Mouse (Mus musculus) stomach, postnatal 0 days (tissue): Measurements from ENCODE around the gene Prkcq. TPM values are rescaled to one million over a fixed set of nuclear protein-coding genes. Genes with fewer than 3 reads are reported as not detected.

Experiments
- ATAC-seq: fragments of 200-750 bp; cut with Nextera tagmentation; 2 replicates; pipeline ENCODE4 v1.8.0; 2017; ENCODE audit not compliant: low FRiP score, low TSS enrichment
- DNase-seq: peaks from one replicate; pipeline ENCODE4 v3.0.0-alpha.2; 2016; ENCODE audit warnings: low spot score
- H3K27ac ChIP-seq: fragments of 300-500 bp; sonication (generic); replicated peaks from 2 replicates; pipeline ENCODE4 v1.5.1; 2014; ENCODE audit warnings: mild to moderate bottlenecking, control low read depth
- H3K27me3 ChIP-seq: fragments of 300-500 bp; sonication (generic); 2 replicates; pipeline ENCODE4 v1.6.1; 2014; ENCODE audit warnings: low read length; ENCODE audit not compliant: control insufficient read depth, insufficient read depth
- H3K36me3 ChIP-seq: fragments of 300-500 bp; sonication (generic); 2 replicates; pipeline ENCODE4 v1.6.1; 2014; ENCODE audit warnings: low read length, mixed read lengths; ENCODE audit not compliant: control insufficient read depth, insufficient read depth
- H3K4me1 ChIP-seq: fragments of 300-500 bp; sonication (generic); replicated peaks from 2 replicates; pipeline ENCODE4 v1.6.1; 2014; ENCODE audit warnings: antibody characterized with exemption; ENCODE audit not compliant: control insufficient read depth, insufficient read depth
- H3K4me2 ChIP-seq: fragments of 300-500 bp; sonication (generic); replicated peaks from 2 replicates; pipeline ENCODE4 v1.6.1; 2014; ENCODE audit warnings: low read depth, mild to moderate bottlenecking, control low read depth, moderate library complexity
- H3K4me3 ChIP-seq: fragments of 300-500 bp; sonication (generic); 2 replicates; pipeline ENCODE4 v1.5.1; 2014; ENCODE audit warnings: low read depth, low read length, control low read depth
- H3K9ac ChIP-seq: fragments of 300-500 bp; sonication (generic); 2 replicates; pipeline ENCODE4 v1.6.1; 2014; ENCODE audit warnings: mild to moderate bottlenecking, low read length, control low read depth, mixed read lengths
- H3K9me3 ChIP-seq: fragments of 300-500 bp; sonication (generic); 2 replicates; pipeline ENCODE4 v1.6.1; 2016; ENCODE audit warnings: low read length; ENCODE audit not compliant: control insufficient read depth
- CTCF ChIP-seq: IDR thresholded peaks from 2 replicates; pipeline ENCODE4 v1.5.1; 2016; ENCODE audit warnings: antibody characterized with exemption, low read depth, mild to moderate bottlenecking, moderate library complexity
- EP300 ChIP-seq: optimal IDR thresholded peaks from 2 replicates; pipeline ENCODE3; 2016; ENCODE audit warnings: antibody characterized with exemption
- WGBS: fragments of 180-500 bp; shearing (Covaris S2); extraction: QIAGEN DNeasy Blood & Tissue Kit; methylation state at CpG from one replicate; pipeline ENCODE4 v1.1.7; 2014; 5-methylcytosine and 5-hydroxymethylcytosine counted together
- polyA plus RNA-seq: library from polyadenylated mRNA; unstranded; fragments of >200 nt; fragmentation: Nextera tagmentation; extraction: Ambion mirVana; gene quantifications from 2 replicates; pipeline ENCODE4 v1.2.1, GENCODE M21; 2015

Prkcq gene
- polyA plus RNA-seq, 1 experiment from 2014 or later, result 0.91 TPM

GRCm38 (mm10) chr2:11162701-11163100, 9.2 kb upstream of the Prkcq start:
- Histone ChIP-seq H3K36me3 (no peaks in the 10 kb centered on the region), H3K9me3 (no peaks in the 10 kb centered on the region), H3K27me3 (no peaks in the 10 kb centered on the region), H3K9ac (no peak overlapping the region), H3K27ac (no peak overlapping the region), H3K4me3 (no peak overlapping the region), H3K4me2 (no peak overlapping the region), H3K4me1 (no peaks in the 10 kb centered on the region)
- DNase-seq (no peak), ATAC-seq (no peak)
- WGBS, result 57% methylated on average over 3 of the region's 3 CpGs
- TF ChIP-seq CTCF, result no peak

GRCm38 (mm10) chr2:11164170-11164569, 7.7 kb upstream of the Prkcq start:
- H3K27me3 ChIP-seq, result no peaks in the 10 kb centered on the region

DNA sequence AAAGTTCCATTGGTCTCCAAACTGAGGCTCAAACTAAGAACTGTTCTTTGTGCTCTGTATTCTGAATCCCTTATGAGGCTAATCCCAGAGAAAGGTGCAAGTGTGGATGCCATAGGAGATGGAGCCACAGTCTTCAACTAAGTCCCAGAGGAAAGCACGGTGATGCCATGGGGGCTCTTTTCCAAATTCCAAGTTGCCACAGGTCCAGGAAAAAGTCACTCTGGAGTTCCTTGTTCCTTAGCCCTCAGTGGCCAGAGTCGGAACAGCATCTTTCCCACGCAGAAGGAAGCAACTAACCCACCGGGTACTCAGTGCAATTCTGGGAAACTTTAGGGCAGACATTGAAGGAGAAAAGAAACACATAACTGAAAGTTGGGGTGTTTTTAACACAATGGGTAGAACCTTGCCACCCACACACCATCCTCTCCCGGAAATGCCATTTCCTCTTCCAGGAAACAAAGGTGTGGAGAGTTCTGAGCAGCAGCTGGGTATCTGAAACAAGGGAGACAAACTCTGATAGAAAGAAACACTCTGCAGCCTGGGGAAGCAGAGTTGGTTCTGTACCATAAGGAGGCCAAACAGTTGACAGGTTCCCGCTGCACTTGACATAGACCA, 2.1 kb upstream of the Prkcq start:
- Histone ChIP-seq H3K27ac (no peak overlapping the region), H3K36me3 (no peaks in the 10 kb centered on the region), H3K9ac (no peak overlapping the region), H3K4me2 (no peak overlapping the region), H3K9me3 (no peaks in the 10 kb centered on the region), H3K4me1 (0 out of 2 replicates have a peak, but pooled peaks cover 3% of the 10 kb centered on the region), H3K27me3 (no peaks in the 10 kb centered on the region), H3K4me3 (no peak overlapping the region)
- 73% methylated on average over 6 of the region's 6 CpGs for WGBS
- TF ChIP-seq CTCF (no peak), EP300 (no peak)
- no peak for ATAC-seq
- no peak for DNase-seq

More at GRCm38 (mm10) chr2:11164170-11164569, 7.7 kb upstream of the Prkcq start:
- H3K9ac ChIP-seq, result no peak overlapping the region
- H3K4me2 ChIP-seq, result no peak overlapping the region
- ATAC-seq (no peak), DNase-seq (no peak)
- H3K36me3 ChIP-seq, result no peaks in the 10 kb centered on the region
- WGBS, result 91% methylated on average over 3 of the region's 3 CpGs
- no peak for TF ChIP-seq CTCF
- no peak for TF ChIP-seq EP300
- no peak overlapping the region for H3K27ac ChIP-seq
- no peaks in the 10 kb centered on the region for H3K9me3 ChIP-seq
- H3K4me3 ChIP-seq, result no peak overlapping the region
- H3K4me1 ChIP-seq, result no peaks in the 10 kb centered on the region

DNA sequence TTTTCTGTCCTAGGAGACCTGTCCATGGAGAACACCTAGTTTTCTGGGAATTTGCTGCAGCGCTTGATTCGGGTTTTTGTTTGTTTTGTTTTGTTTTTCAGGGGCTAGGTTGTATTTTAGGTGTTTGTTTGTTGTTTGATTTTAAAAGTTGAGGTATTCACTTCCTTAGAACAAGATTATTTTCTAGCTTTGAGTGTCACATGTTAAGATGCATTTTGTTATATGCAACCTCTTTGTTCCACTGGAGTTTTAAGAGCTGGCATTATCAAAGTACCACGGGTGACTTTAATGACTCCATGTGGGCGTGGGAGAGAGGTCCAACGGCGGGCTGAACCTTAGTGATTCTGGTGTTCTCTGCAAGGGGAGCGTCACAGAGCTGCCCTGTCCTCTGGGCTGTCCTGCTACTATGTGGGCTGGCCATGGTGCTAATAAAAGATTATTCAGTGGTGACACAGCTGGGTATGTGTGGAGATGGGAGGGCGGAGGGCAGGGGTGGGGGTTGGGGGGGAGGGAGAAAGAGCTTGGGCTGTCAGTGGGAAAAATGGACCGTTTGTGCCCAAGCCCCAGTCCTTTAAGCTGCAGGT, 1.0 kb downstream of the Prkcq start:
- Histone ChIP-seq H3K27ac (no peak overlapping the region), H3K27me3 (no peaks in the 10 kb centered on the region), H3K4me1 (0 out of 2 replicates have a peak, but pooled peaks cover 3% of the 10 kb centered on the region), H3K9me3 (no peaks in the 10 kb centered on the region), H3K4me2 (peak overlapping the region; percentile 68; the same call in 1 of the 2 replicates), H3K4me3 (0 out of 2 replicates have a peak overlapping the region, but pooled peaks have one; percentile 42), H3K36me3 (no peaks in the 10 kb centered on the region), H3K9ac (no peak overlapping the region)
- DNase-seq (no peak), ATAC-seq (no peak)
- TF ChIP-seq EP300, result no peak
- TF ChIP-seq CTCF, result no peak
- 19% methylated on average over 9 of the region's 9 CpGs for WGBS

- Histone ChIP-seq H3K4me3 (no peak overlapping the region), H3K4me2 (no peak overlapping the region), H3K9ac (no peak overlapping the region), H3K27me3 (no peaks in the 10 kb centered on the region), H3K36me3 (no peaks in the 10 kb centered on the region), H3K27ac (no peak overlapping the region), H3K9me3 (no peaks in the 10 kb centered on the region), H3K4me1 (0 out of 2 replicates have a peak, but pooled peaks cover 3% of the 10 kb centered on the region)
- ATAC-seq (no peak), DNase-seq (no peak)
- WGBS, result 47% methylated on average over 4 of the region's 4 CpGs
- TF ChIP-seq EP300 (no peak), CTCF (no peak)
Observed at GRCm38 (mm10) chr2:11173521-11173920, 1.6 kb downstream of the Prkcq start.

DNA sequence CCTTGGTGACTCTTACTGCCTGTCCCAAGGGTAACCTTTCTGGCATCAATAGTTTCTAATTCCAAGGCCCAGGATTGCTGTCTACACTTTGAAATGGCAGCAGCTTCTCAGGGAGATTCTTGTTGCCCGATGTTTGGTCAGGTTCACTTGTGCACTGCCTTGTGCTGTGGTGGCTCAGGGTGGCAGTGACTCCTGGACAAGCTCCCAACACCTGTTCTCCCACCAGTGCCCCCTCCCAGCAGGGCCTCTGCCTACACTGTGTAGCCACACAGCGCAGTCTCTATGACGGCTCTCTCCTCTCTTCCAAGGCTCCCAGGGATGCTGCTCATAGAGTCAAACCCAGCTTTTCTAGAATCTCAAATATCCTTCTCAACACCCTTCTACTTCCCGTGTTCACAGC, 2.2 kb downstream of the Prkcq start:
- no peak overlapping the region for H3K27ac ChIP-seq
- ATAC-seq (no peak), DNase-seq (no peak)
- no peak overlapping the region for H3K4me2 ChIP-seq
- no peak overlapping the region for H3K4me3 ChIP-seq
- no peak for TF ChIP-seq EP300
- TF ChIP-seq CTCF, result no peak
- H3K9ac ChIP-seq, result no peak overlapping the region
- H3K9me3 ChIP-seq, result no peaks in the 10 kb centered on the region
- no peaks in the 10 kb centered on the region for H3K27me3 ChIP-seq
- no peaks in the 10 kb centered on the region for H3K36me3 ChIP-seq
- WGBS, result 82% methylated on average over 4 of the region's 4 CpGs
- 0 out of 2 replicates have a peak, but pooled peaks cover 3% of the 10 kb centered on the region for H3K4me1 ChIP-seq
